Mouse (Mus musculus): ENCODE results near the gene Lamtor4. TPM values are rescaled to one million over a fixed set of nuclear protein-coding genes. Genes with fewer than 3 reads are reported as not detected.

The Lamtor4 gene
- total RNA-seq, 4 experiments from 2014 or later: 51.6 to 61.3 (median 58.0) TPM

DNA sequence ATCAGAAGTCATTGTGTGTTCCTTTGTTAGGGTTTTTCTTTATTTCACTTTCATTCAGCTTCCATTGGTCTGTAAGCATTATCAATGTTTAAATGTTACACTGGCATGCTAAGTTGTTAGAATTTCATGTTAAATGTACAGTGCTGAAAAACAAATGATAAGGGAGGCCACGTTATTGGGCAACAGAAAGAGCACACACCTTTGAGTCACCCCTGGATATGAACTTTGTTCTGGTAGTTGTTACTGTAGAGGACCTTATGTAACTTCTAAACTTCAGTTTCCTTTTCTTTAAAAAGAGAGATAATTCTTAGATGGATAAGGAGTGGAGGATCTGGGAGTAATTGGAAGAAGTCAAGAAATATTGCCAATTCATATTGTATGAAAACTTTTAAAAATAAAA lies 36.4 kb downstream of the Lamtor4 start:
- no peak for DNase-seq (ENCODE audit: low spot score in 2 of 2)

DNA sequence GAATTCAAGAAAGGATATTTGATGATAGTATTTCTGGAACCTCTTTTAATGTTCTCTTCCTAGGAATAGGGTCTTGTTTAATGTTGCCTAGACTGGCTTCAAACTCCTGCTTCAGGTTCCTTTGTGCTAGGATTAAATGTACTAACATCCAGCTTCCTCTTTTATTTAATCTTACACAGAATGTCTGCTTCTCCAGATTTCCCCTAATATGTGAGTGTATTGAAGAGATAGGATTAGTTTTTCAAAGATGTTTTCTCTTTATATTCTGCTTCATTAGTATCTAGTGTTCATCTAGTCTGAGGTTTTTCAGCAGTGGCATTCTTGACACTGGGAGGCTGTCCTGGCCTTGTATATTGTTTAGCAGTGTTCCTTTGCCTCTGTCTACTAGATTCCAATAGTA lies 38.9 kb downstream of the Lamtor4 start:
- no peak for DNase-seq (ENCODE audit: low spot score in 2 of 2)

DNA sequence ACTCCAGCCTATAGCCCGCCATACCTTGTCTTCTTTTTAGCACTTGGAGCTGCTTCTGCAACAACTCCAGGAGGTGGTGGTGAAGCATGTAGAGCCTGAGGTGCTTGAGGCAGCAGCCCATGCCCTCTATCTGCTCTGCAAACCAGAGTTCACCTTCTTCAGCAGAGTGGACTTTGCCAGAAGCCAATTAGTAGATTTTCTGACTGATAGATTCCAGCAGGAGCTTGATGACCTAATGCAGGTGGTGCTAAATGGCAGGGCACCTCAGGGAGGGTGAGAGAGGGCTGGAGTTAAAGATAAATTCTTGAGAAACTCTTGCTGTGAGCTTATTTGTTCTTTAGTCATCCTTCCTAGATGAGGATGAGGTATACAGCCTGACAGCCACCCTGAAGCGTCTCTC lies 44.3 kb downstream of the Lamtor4 start:
- no peak for DNase-seq (ENCODE audit: low spot score in 2 of 2)

Other genes starting within 250 kb of the Lamtor4 start
- not detected for gene Smok3a, start 234.2 kb upstream of the Lamtor4 start, total RNA-seq (2022)
- gene Smok3b, start 234.1 kb upstream of the Lamtor4 start, total RNA-seq (2022): not detected
- gene Smok3c, start 202.3 kb upstream of the Lamtor4 start, total RNA-seq (2022): not detected
- 10 to 100 TPM; 40.0 to 46.4 (median 43.2) TPM for gene Zkscan1, start 170.4 kb upstream of the Lamtor4 start, total RNA-seq (2022)
- gene Zscan21, start 138.6 kb upstream of the Lamtor4 start, total RNA-seq (2022): 10 to 100 TPM; 13.4 to 17.5 (median 15.9) TPM
- gene Zfp113, start 99.7 kb upstream of the Lamtor4 start, total RNA-seq (2022): 10 to 100 TPM; 10.1 to 14.6 (median 13.2) TPM
- 100 to 1,000 TPM; 132 to 137 (median 134) TPM for gene Cops6, start 94.4 kb upstream of the Lamtor4 start, total RNA-seq (2022)
- gene Ap4m1, start 83.5 kb upstream of the Lamtor4 start, total RNA-seq (2022): 10 to 100 TPM; 24.7 to 32.5 (median 28.9) TPM
- 10 to 100 TPM; 14.1 to 17.9 (median 16.0) TPM for gene Mcm7, start 83.1 kb upstream of the Lamtor4 start, total RNA-seq (2022)
- gene Taf6, start 68.0 kb upstream of the Lamtor4 start, total RNA-seq (2022): 10 to 100 TPM; 37.9 to 42.7 (median 39.1) TPM
- gene Cnpy4, start 68.0 kb upstream of the Lamtor4 start, total RNA-seq (2022): 10 to 100 TPM; 12.1 to 14.7 (median 13.6) TPM
- gene Mblac1, start 61.2 kb upstream of the Lamtor4 start, total RNA-seq (2022): 10 to 100 TPM in 2 of 4 experiments, 1 to 10 TPM in 2; 7.4 to 11.1 (median 9.5) TPM
- under 1 TPM in 2 of 4 experiments, not detected in 2; 0.19 to 0.37 TPM for gene Nxpe5, start 29.6 kb upstream of the Lamtor4 start, total RNA-seq (2022)
- 10 to 100 TPM; 64.7 to 74.1 (median 70.8) TPM for gene BC037034, start 8.6 kb downstream of the Lamtor4 start, total RNA-seq (2022)
- 1 to 10 TPM; 2.9 to 5.2 (median 4.0) TPM for gene Gal3st4, start 17.4 kb downstream of the Lamtor4 start, total RNA-seq (2022)
- not detected for gene Gm43720, start 24.5 kb downstream of the Lamtor4 start, total RNA-seq (2022)
- 1 to 10 TPM; 1.5 to 2.2 (median 1.8) TPM for gene Gpc2, start 24.5 kb downstream of the Lamtor4 start, total RNA-seq (2022)
- 1 to 10 TPM in 2 of 4 experiments, under 1 TPM in 2; 0.33 to 2.7 (median 1.1) TPM for gene Stag3, start 24.8 kb downstream of the Lamtor4 start, total RNA-seq (2022)
- 1 to 10 TPM in 1 of 4 experiments, under 1 TPM in 1, not detected in 2; 0.58 to 1.5 TPM for gene Pvrig, start 86.5 kb downstream of the Lamtor4 start, total RNA-seq (2022)
- 10 to 100 TPM; 21.1 to 29.6 (median 24.7) TPM for gene Zfp157, start 186.0 kb downstream of the Lamtor4 start, total RNA-seq (2022)